Mouse (Mus musculus) brain, embryonic 14.5 days (tissue): ENCODE measurements at regions not wholly inside any gene's neighbourhood (a gene's known extent, or its start where the extent isn't known, plus 50 kb on each side); places are given as distances from the start of the nearest gene placed in this dataset.

Source experiments
- CTCF ChIP-seq: fragments of 200-500 bp; IDR thresholded peaks from 2 replicates; pipeline ENCODE4 v1.5.1; 2012; ENCODE audit warnings: inconsistent platforms, mild to moderate bottlenecking, moderate library complexity, borderline replicate concordance; ENCODE audit not compliant: insufficient read depth, insufficient read length; ENCODE audit errors: extremely low read depth
- POLR2A ChIP-seq: fragments of 200-500 bp; IDR thresholded peaks from 2 replicates; pipeline ENCODE4 v1.6.1; 2012; ENCODE audit warnings: mild to moderate bottlenecking, inconsistent platforms, borderline replicate concordance; ENCODE audit not compliant: poor library complexity, insufficient read depth, insufficient read length, severe bottlenecking; ENCODE audit errors: extremely low read depth

DNA sequence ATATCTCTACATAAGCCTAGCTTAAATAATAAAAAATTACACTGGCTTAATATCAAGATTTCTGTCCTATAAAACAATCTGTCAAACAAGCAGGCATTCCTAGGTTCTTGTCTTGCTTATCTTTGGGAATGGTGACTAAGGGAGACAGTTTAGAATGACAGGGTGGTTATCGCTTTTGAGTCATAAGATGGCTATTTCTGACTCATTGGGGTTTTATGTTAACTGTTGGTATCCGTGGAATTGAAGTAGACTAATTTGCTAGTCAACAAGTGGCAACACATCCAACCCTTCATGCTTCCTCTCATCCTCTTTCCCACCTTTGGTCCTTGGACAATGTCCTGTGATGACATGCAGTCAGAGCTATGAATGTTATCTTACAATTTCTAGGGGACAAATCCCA lies 328.0 kb downstream of the Cps1 start:
- no peak for TF ChIP-seq CTCF
- no peak for TF ChIP-seq POLR2A
